Mouse (Mus musculus) ES-Bruce4 (cell line): ENCODE measurements around the gene Polr3gl.

Experiments used
- CTCF ChIP-seq: IDR thresholded peaks from one replicate; pipeline ENCODE4 v1.8.1; 2011; ENCODE audit warnings: low read depth, low read length
- EP300 ChIP-seq: IDR thresholded peaks from 2 replicates; pipeline ENCODE4 v1.6.1; 2011; ENCODE audit warnings: low read depth, low read length; ENCODE audit not compliant: insufficient read depth
- POLR2A ChIP-seq: IDR thresholded peaks from one replicate; pipeline ENCODE4 v1.8.1; 2011; ENCODE audit warnings: low read length; ENCODE audit not compliant: insufficient read depth

DNA sequence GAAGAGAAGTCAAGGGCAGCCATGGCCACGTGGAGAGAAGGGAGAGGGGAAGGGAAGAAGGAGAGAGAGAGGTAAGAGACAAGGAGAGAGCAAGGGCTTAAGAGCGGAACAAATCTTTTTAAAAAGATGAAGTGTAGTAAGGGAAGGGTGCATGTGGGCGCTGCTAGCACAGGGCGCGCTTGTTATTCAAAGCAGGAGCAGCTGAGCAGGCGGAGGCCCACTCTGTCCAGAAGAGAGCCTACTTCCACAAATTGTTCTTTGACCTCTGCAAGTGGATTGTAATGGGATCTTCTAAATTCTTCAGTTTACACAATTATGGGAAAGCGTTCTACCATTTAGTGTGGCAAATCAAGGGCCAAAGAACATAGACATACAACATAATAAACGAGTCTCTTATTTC lies 25.4 kb downstream of the Polr3gl start:
- TF ChIP-seq POLR2A (no peak), CTCF (no peak), EP300 (no peak)
